Mouse (Mus musculus) cerebellum, adult 9-11 months (tissue): ENCODE results near the gene Spaca4.

Experiments used
- DNase-seq: peaks from one replicate; pipeline ENCODE4 v3.0.0; 2022

Gene Spaca4

DNA sequence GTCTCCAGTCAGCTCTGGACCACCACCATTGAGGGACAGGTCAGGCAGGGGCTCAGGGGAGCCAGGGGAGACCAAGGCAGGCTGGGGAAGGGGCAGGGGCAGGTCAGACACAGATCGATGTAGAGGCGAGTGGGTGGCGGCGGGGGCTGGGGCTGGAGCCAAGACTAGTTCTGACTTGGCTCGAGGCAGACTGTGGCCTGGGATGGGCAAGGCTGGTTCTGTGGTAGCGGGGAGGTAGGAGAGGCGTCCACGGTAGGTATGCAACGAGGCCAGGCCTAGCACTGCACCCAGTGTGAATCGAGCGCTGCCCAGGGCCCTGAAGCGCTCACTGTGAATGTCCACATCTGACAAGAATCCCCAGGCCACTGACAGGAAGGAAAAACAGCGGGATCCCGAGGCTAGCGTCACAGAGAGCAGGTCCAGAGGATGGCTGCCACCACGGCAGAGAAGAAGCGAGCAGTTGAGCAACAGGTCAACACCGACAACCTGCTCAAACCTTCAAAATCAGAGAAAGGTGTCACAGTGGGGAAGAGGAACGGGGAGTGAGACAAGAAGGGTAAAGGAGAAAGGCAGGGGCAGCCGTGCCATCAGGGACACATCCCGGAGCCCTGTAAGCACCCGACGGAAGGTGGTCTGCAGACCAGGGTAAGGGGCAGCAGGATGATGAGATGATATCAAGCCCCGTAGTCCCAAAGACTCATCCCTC lies 14.1 kb downstream of the Spaca4 start:
- peak; percentile 65 for DNase-seq

DNA sequence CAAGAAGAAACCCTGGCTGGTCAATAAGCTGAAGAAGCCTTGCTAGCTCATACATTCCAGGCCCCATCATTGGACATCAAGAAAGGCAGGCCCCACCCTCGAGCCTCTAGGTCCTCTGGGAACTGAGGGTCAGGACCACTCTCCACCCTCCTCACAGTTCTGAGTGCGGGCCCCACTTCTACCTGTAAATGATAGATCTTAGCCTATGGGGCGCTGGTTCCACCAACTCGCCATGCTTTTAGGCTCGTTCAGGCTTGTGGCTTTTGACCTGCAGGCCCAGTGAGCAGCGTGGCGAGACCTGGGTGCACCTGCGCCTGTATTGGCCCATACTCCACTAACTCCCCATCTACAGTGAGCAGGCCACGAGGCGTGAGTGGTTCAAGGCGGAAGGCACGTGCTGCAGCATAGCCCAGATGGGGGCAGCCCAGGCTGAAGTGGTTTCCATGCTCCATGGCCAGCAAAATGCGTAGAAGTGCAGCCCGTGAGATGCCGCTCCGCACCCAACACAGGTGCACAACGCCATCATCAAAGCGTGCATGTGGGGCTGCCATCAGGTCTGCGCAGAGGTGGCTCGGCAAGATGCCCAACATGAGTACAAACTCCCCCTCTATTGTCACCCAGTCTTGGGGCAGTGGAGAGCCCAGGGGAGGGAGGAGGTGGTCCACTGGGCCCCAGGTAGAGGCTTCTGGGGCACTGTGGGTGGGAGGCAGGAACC lies 15.0 kb downstream of the Spaca4 start:
- DNase-seq = peak; percentile 70

DNA sequence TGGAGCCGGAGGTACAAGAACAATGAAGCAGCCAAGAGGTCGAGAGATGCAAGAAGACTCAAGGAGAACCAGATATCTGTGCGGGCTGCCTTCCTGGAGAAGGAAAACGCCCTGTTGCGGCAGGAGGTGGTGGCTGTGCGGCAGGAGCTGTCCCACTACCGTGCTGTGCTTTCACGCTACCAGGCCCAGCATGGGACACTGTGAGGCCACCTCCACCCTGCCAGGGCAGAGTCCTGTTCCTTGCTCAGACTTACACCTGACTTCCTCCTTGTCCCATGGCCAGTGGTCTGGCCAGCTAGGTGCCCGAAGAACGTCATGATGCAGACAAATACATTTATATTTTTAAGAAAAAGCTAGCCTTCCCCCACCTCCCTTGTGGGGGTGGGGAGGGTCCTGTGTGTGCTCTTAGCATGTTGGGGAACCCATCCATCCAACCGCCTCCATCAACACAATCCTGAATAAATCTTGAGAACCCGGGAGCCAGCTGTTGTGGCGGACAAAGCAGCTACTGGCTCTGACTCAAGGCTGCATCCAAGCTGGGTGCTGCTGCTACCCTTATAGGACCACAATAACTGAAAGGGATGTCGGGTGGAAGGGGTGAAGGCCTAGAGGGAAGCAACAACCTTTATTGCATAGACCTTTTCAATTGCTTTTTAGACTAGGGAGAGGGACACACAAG lies 15.8 kb downstream of the Spaca4 start:
- peak; percentile 63 for DNase-seq

DNA sequence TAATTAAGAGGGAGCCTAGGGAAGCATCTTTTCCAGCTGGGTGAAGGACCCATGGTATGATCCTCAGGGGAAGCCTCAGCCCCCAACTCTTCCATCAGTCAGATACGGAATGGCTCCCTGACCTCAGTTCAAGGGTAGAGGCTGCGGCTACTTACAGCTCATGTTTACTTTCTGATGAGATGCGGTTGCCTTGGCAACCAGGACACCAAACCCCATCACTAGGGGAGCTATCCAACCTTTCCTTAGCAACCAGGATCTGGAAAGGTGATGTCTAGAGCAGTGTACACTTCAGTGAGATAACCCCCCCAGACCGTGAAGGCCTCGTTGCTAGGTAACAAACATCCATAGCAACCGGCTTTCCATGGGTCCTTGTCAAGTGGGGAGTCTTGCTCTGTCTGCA lies 16.6 kb downstream of the Spaca4 start:
- peak; percentile 64 for DNase-seq

DNA sequence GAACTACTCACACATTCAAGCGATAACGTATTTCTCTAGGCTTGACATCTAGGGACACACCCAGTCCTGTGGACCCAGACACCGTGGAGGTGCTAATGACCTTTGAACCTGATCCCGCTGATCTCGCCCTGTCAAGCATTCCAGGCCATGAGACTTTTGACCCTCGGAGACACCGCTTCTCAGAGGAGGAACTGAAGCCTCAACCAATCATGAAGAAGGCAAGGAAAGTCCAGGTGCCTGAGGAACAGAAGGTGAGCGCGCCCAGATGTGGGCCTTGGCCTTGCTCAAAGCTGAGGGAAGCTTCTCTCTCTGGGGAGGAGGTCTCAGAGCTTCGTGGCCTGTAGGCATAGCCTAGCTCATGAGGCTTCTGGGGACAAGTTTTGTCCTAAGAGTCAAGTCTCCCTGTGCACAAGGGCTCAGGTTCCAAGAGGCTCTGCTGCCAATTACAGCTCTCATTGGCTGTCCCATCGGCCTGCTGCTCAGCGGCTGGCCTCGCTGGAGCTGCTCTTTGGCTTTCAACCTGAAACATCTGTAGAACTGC lies 17.3 kb downstream of the Spaca4 start:
- DNase-seq = peak; percentile 77

DNA sequence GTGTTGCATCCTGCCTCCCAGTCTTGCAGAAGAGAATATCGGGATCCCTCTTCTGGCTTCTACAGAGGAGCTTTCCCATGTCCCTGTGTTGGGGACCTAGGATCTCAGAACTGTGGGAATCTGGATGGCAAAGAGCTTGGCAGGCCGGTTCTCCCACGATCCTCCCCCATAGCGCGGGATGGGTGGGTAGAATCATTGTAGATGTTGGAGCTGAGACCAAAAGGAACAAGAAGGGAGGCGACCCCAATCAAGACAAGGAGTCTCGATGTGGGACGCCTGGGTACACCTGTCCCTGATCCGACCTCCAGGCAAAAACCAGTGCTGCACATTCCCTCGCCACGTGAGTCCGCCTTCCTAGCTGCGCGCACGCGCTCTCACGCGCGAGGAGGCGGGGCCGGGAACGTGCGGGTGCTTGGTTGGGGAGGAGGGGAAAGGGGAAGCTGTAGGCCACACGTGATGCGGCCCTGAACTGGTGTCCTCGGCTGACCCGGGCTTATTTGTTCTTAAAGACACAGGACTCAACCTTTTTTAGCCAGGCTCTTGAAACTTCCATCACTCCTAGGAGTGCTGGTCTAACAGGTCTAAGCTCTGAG lies 18.1 kb downstream of the Spaca4 start:
- DNase-seq = peak; percentile 98

DNA sequence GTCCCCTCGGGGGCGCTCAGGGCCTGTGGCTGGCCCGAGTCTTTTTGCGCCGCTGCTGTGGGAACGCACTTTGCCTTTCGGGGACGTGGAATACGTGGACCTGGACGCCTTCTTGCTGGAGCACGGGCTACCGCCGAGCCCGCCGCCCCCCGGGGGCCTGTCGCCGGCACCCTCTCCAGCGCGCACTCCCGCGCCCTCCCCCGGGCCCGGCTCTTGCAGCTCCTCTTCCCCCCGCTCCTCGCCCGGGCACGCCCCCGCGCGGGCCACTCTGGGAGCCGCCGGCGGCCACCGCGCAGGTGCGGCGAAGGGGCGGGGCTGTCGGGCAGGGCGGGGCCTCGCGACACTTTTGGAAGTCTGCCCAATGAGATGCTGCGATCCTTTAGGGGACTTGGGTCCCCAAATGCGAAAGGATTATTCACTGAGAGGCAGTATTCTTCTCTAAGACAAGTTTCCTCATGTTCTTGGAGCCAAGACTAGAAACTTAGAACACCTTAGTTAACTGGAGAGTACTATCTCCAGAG lies 18.8 kb downstream of the Spaca4 start:
- DNase-seq = peak; percentile 94

DNA sequence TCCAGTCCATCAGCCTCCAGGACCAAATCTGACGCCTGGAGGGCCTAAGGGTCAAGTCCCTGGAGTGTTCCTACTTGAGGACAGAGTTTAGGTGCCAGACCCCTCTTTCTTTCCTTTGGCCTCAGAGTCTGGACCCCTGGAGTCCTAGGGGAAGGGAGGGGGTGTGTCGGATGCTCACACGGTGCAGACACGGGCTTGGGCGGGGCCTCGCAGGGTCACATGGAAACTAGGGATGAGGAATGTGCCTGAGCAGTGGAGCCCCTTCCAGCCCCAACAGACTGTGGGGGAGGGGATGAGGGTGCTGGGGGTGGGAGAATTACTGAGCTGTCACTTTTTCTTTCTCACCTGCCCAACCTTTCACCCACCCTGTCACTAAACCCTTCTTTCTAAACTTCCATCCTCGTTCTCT lies 19.7 kb downstream of the Spaca4 start:
- peak; percentile 94 for DNase-seq

DNA sequence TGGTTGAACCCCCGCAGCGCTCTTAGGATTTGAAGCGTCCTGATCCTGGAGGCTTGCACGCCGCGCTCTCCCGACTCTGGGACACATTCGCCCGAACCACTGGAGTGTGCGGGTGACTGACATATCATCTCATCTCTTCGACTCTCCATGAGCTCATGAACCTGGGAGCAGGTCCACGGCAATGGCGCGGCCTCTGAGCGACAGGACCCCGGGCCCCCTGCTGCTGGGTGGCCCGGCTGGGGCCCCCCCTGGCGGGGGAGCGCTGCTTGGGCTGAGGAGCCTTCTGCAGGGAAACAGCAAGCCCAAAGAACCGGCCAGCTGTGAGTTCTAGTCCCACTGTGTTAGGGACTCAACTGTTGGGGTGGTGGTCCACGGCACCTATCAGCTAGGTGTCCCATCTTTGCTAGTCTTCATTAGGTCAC lies 20.2 kb downstream of the Spaca4 start:
- DNase-seq = no peak

DNA sequence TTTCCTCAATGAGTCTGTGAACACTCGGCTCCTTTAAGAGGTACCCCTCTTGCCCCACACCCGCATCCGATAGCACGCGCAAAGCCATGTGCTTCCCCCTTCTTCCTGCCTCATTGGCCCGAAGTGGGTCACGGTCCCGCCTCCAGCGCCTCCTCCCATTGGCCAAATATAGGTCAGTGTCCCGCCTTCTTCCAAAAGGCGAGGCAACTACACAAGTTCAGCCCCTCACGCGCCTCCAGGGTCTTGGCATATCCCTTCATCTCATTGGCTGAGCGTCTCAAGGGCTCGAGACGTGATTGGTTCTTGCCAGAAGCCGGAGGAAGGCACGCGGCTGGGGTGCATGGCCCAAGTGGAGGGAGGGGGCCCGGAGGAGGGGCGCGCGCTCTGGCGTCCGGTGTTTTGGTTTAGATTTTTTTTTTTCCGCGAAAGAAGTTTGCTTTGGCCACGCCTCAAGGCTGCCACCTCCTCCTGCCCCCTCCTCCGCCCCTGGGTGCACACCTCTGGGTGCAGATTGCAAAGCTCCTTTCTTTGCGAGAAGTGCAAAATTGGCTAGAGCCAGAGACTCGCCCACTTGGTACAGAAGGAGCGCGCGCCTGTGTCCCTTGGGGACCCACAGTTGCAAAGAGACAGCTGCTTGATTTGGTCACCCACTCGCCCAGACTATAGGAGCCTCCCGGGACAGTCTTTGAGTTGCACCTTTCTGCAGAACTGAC lies 20.7 kb downstream of the Spaca4 start, which contains the start of gene Dbp:
TSS of gene Dbp (plus strand) at position 359 of the 713 bp plus-strand sequence.
- DNase-seq = peak; percentile 100

DNA sequence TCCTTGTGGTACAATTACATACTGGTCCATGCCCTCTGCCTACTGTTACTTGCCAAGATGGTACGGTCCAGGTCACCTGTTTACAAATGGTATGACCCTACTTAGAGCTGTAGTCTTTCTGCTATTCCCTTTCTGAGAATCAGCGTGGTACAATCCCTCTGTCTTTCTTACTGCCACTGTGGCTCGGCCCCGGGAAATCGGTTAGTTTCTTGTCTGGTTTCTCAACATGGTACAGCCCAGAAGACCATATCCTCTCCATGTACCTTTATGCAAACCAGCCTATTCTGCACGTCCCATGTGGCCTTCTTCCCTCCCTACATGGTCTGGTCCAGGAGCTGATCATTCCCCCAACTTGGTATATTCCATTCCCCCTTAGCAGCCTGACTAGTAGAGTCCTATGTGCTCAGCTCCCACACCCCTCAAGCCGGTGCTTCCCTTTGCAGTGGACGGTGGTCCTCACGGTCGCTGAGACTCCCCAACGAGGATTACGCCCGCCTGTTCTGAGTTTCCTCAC lies 21.5 kb downstream of the Spaca4 start:
- peak; percentile 95 for DNase-seq

DNA sequence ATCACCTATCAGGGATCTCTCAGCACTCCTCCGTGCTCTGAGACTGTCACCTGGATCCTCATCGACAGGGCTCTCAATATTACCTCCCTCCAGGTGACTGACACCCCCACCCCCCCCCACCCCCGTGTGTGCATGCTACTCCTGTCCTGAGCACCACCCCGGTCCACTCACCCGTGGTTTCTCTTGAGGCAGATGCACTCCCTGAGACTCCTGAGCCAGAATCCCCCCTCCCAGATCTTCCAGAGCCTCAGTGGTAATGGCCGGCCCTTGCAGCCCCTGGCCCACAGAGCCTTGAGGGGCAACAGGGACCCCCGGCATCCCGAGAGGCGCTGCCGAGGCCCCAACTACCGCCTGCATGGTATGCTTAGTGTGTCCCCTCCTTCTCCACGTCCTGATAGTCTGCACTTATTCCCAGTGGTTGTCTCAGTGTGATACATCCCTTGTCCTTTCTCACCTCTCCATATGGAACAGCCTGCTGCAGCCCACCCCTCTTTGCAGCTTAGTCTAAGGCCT lies 22.0 kb downstream of the Spaca4 start:
- peak; percentile 87 for DNase-seq

DNA sequence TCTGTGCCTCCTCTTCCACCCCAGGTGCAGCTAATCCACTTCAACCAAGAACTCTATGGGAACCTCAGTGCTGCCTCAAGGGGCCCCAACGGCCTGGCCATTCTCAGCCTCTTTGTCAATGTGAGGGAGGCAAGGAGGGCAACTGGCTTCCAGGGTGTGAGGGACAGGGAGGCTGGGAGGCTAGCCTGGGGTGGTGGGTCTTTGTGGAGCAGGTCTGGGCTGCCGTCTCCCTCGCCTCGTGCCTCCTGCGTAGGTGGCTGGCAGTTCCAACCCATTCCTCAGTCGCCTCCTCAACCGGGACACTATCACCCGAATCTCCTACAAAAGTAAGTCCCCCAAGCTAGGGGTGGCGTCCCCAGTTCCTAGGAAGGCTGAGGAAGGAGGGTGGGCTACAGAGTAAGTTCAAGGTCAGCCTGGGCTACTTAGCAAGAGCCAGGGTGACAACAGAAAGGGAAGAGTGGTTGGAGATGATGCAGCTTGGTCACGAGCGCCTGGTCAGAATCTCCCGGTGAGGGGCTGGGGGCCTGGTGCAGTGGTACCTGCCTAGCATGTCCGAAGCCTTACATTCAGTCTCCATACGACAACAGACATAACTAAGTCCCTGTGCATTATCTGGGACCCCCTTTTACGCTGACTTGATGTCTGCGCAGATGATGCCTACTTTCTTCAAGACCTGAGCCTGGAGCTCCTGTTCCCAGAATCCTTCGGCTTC lies 22.6 kb downstream of the Spaca4 start:
- DNase-seq = peak; percentile 77

DNA sequence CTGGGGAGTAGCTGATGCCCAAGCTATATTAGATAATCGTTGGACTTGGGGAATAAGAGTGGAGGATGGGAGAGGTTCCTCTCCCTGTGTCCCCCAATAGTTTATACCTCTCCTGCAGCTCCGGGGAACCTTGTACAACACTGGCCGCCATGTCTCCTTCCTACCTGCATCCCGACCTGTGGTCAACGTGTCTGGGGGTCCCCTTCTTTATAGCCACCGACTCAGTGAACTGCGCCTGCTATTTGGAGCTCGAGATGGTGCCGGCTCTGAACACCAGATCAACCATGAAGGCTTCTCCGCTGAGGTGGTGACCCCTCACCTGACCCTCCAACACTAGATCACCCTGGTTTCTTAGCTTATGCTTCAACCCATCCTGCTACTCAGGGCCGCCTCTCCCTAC lies 23.3 kb downstream of the Spaca4 start:
- peak; percentile 73 for DNase-seq

DNA sequence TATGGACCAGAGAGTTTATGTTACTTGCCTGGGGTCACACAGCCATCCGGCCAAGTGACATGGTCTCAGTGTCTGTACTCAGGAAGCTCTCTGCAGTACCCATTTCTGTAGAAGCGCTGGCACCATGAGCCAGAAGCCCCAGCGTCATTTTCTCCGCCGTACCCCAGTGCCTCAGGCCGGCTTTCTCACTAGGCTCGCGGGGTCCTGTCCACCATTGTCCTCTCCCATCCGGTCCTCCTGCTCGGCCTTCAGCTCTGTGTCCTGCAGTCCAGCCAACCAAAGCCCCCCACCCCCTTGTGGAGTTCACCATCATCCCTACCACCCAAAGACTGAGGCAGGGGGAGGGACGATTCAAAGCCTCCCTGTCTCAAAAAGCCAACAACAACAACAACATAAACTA lies 24.0 kb downstream of the Spaca4 start:
- DNase-seq = peak; percentile 74

DNA sequence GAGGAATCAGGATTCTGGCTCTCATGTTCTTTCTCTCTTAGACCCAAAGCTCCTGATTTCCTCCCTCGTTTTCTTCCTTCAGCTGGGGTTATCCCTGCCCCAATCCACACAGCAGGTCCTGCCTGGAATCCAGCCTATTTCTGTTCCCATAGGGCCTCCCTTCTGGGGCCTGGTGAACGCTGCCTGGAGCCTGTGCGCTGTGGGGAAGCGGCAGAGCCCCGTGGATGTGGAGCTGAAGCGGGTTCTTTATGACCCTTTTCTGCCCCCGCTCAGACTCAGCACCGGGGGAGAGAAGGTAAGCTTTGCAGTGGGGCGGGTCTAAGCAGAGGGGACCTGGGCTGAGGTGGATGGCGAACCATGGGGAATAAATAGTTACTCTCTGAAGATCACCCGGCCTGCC lies 24.5 kb downstream of the Spaca4 start:
- DNase-seq = peak; percentile 78

DNA sequence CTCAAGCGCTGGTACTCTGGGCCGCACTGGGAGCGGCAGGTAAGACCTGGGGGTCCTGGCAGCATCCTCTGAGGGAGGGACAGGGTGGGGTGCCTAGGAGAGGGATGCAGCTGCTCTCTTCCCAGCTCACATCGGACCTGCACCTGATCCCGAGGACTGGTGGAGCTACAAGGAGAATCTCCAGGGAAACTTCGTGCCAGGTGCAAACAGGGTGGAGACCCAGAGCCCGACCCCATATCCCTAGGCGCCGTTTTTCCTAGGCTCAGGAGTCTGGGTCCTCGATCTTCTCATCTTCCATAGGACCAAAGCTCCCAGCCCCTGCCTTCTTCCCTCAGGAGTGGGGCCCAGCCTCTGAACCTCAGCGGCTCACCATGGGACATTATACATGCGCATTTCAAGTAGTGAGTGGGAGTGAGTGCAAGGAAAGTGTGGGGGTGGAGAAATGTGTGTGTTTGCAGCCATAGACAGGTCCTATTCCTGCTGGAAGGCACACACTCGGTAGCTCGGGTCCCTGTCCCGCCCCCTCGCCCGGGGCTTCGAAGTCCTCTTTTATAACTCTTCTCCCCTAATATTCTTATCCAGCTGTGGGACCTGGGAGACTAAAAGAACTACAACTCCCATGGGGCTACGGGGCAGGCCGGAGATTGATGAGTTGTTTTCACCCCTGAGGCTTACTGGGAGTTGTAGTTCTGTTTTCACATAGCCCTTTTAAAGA lies 25.2 kb downstream of the Spaca4 start:
- DNase-seq = peak; percentile 89

DNA sequence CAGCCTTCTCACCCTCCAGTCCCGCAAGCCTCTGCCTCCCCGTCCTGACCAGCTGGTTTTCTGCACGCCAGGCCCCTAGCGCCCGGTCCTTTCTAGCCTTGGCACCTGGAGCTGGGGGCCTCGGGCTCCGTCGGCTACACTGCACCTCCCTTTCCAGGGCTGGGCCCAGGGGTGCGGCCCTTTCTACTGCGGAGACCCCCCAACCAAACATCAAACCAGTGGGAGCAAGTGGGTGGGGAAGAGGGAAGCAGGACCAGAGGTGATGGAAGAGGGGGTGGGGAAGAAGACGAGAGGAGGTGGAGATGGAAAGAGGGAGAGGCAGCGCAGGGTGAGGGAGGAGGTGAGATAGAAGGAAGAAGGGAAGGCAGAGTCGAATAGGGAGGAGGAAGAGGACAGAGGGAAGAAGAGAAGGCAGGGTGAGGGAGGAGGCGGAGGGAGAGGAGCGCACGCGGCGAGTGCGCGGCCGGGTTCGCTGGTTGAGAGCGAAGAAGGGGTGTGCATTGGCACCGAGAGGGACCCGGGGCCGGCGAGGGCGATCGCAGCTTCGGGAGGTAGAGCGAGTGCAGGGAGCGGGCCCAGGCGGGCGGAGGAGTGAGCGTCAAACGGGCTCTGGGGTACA lies 26.0 kb downstream of the Spaca4 start, which contains the start of gene Car11:
TSS of gene Car11 (plus strand) at position 321 of the 619 bp plus-strand sequence.
- peak; percentile 77 for DNase-seq

DNA sequence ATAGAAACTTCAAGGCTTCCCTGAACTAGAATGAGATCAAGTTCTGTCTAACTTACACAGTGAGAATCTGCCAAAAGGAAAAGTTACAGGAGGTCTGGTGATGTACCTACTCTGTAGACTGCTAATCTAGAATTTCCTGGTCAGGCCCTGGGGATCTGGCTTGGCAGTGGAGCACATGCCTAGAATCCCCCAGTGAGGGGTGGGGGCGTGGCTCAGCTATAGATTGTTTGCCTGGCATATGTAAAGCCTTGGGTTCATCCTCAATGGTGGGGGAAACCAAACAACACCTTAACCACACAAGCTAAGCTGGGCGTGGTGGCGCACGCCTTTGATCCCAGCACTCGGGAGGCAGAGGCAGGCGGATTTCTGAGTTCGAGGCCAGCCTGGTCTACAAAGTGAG lies 27.7 kb downstream of the Spaca4 start:
- DNase-seq = peak; percentile 59

DNA sequence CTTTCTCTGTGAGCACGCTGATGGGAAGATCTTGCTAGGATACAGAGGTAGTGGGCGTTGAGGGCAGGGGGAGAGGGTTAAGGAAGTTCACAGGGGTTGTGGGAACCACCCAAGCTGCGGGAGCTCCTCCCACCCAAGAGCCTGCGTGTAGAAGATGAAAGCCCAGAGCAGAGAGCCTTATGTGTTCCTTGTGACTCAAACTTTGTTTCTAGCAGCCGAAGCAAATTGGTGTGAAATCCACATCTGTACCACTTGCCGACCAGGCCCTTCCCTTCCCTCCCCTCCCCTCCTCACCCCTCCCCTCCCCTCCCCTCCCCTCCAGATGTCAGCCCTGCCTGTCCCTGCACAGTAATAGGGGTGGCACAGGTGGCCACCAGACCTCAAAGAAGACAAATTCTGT lies 30.5 kb downstream of the Spaca4 start:
- no peak for DNase-seq
